Mouse (Mus musculus) midbrain, embryonic 11.5 days (tissue): Measurements from ENCODE around the gene Ear1. TPM values are rescaled to one million over a fixed set of nuclear protein-coding genes. Genes with fewer than 3 reads are reported as not detected.
"Not testable (repeated sequence)": the region's sequence is repeated elsewhere in the genome, so short reads cannot be mapped to it uniquely, and the experiment has no call there.

ENCODE experiments used
- ATAC-seq: fragments of 200-750 bp; cut with Nextera tagmentation; 2 replicates; pipeline ENCODE4 v1.8.0; 2017; ENCODE audit warnings: moderate TSS enrichment, moderate library complexity; ENCODE audit not compliant: low FRiP score
- DNase-seq: peaks from one replicate; pipeline ENCODE4 v3.0.0; 2015; ENCODE audit warnings: low spot score; ENCODE audit errors: missing footprints
- H3K27ac ChIP-seq: fragments of 300-500 bp; sonication (generic); 2 replicates; pipeline ENCODE4 v1.5.1; 2014; ENCODE audit warnings: low read depth, low read length
- H3K27me3 ChIP-seq: fragments of 300-500 bp; sonication (generic); 2 replicates; pipeline ENCODE4 v1.6.1; 2014; ENCODE audit warnings: mild to moderate bottlenecking, low read length, moderate library complexity, mixed read lengths; ENCODE audit not compliant: control insufficient read depth, insufficient read depth
- H3K36me3 ChIP-seq: fragments of 300-500 bp; sonication (generic); 2 replicates; pipeline ENCODE4 v1.6.1; 2014; ENCODE audit warnings: mild to moderate bottlenecking, low read length, moderate library complexity, mixed read lengths; ENCODE audit not compliant: control insufficient read depth, insufficient read depth
- H3K4me1 ChIP-seq: fragments of 300-500 bp; sonication (generic); 2 replicates; pipeline ENCODE4 v1.6.1; 2014; ENCODE audit warnings: low read length; ENCODE audit not compliant: control insufficient read depth, insufficient read depth
- H3K4me2 ChIP-seq: fragments of 300-500 bp; sonication (generic); 2 replicates; pipeline ENCODE4 v1.6.1; 2014; ENCODE audit warnings: mild to moderate bottlenecking, moderate library complexity
- H3K4me3 ChIP-seq: fragments of 300-500 bp; sonication (generic); 2 replicates; pipeline ENCODE4 v1.5.1; 2014; ENCODE audit warnings: low read depth, low read length
- H3K9ac ChIP-seq: fragments of 300-500 bp; sonication (generic); 2 replicates; pipeline ENCODE4 v1.6.1; 2014; ENCODE audit warnings: low read length
- H3K9me3 ChIP-seq: fragments of 300-500 bp; sonication (generic); 2 replicates; pipeline ENCODE4 v1.6.1; 2016; ENCODE audit warnings: low read length; ENCODE audit not compliant: control insufficient read depth
- WGBS: fragments of 180-500 bp; shearing (Covaris S2); extraction: QIAGEN DNeasy Blood & Tissue Kit; methylation state at CpG from one replicate; pipeline ENCODE4 v1.1.7; 2014; 5-methylcytosine and 5-hydroxymethylcytosine counted together
- polyA plus RNA-seq: library from polyadenylated mRNA; unstranded; fragments of >200 nt; fragmentation: Nextera tagmentation; extraction: Ambion mirVana; gene quantifications from 2 replicates; pipeline ENCODE4 v1.2.1, GENCODE M21; 2014

Gene Ear1
- polyA plus RNA-seq: not detected in 2 replicates

GRCm38 (mm10) chr14:43875417-43875816 is at the start of gene Ear1:
Ear1 (minus strand) TSS chr14:43875517.
- not testable (repeated sequence) for DNase-seq, ATAC-seq, H3K27ac ChIP-seq, H3K9ac ChIP-seq, H3K4me1 ChIP-seq, H3K4me2 ChIP-seq, H3K9me3 ChIP-seq, H3K36me3 ChIP-seq, H3K27me3 ChIP-seq, H3K4me3 ChIP-seq
- 84% methylated on average over 3 of the region's 3 CpGs for WGBS

- peak; percentile 99 for ATAC-seq
Measured at GRCm38 (mm10) chr14:43924688-43925403, 49.5 kb upstream of the Ear1 start, which contains the start of gene Gm8113. Gm8113 (plus strand) TSS chr14:43925390.

GRCm38 (mm10) chr14:43923459-43923858 is 48.1 kb upstream of the Ear1 start, which contains the start of gene Ear10:
Ear10 (minus strand) TSS chr14:43923559.
- H3K9ac ChIP-seq, H3K27me3 ChIP-seq, H3K4me3 ChIP-seq, H3K4me1 ChIP-seq, ATAC-seq, H3K9me3 ChIP-seq, H3K36me3 ChIP-seq, H3K4me2 ChIP-seq, H3K27ac ChIP-seq: not testable (repeated sequence)
- peak; percentile 17 for DNase-seq
- 88% methylated on average over 3 of the region's 3 CpGs for WGBS

More at GRCm38 (mm10) chr14:43924688-43925403, 49.5 kb upstream of the Ear1 start, which contains the start of gene Gm8113:
- H3K4me1 ChIP-seq, H3K36me3 ChIP-seq, H3K9me3 ChIP-seq, H3K27me3 ChIP-seq: not testable (repeated sequence)
- peak; percentile 99 for DNase-seq
- peak within 1 kb of the TSS; percentile 37 for H3K4me3 ChIP-seq
- H3K27ac ChIP-seq: peak within 1 kb of the TSS; percentile 82
- H3K9ac ChIP-seq: peak within 1 kb of the TSS; percentile 70
- peak within 1 kb of the TSS; percentile 46 for H3K4me2 ChIP-seq
- WGBS: 10% methylated on average over 10 of the region's 10 CpGs

- ATAC-seq, H3K4me3 ChIP-seq, H3K9ac ChIP-seq, H3K9me3 ChIP-seq, H3K4me1 ChIP-seq, H3K36me3 ChIP-seq, H3K27me3 ChIP-seq, H3K27ac ChIP-seq, H3K4me2 ChIP-seq: not testable (repeated sequence)
- DNase-seq: peak; percentile 17
Measured at GRCm38 (mm10) chr14:43918214-43918613, 42.9 kb upstream of the Ear1 start.

- not testable (repeated sequence) for DNase-seq, H3K27ac ChIP-seq, ATAC-seq, H3K4me3 ChIP-seq, H3K9ac ChIP-seq, H3K9me3 ChIP-seq, H3K4me2 ChIP-seq, H3K4me1 ChIP-seq, H3K36me3 ChIP-seq, H3K27me3 ChIP-seq
- WGBS: 94% methylated on average over 3 of the region's 3 CpGs
Measured at GRCm38 (mm10) chr14:43898577-43898976, 23.3 kb upstream of the Ear1 start.

- H3K9me3 ChIP-seq, DNase-seq, H3K4me3 ChIP-seq, ATAC-seq, H3K9ac ChIP-seq, H3K4me2 ChIP-seq, H3K27me3 ChIP-seq, H3K36me3 ChIP-seq, H3K4me1 ChIP-seq, H3K27ac ChIP-seq: not testable (repeated sequence)
- WGBS: 43% methylated on average over 1 of the region's 2 CpGs
Measured at GRCm38 (mm10) chr14:43895357-43895756, 20.0 kb upstream of the Ear1 start.

GRCm38 (mm10) chr14:43891288-43891687 is 16.0 kb upstream of the Ear1 start:
- H3K9ac ChIP-seq, ATAC-seq, H3K4me2 ChIP-seq, H3K4me1 ChIP-seq, H3K27me3 ChIP-seq, DNase-seq, H3K4me3 ChIP-seq, H3K27ac ChIP-seq, H3K9me3 ChIP-seq, H3K36me3 ChIP-seq: not testable (repeated sequence)
- WGBS: 83% methylated on average over 1 of the region's 1 CpGs

GRCm38 (mm10) chr14:43886235-43886634 is 10.9 kb upstream of the Ear1 start:
- DNase-seq, H3K4me2 ChIP-seq, ATAC-seq, H3K9ac ChIP-seq, H3K27ac ChIP-seq, H3K4me1 ChIP-seq, H3K4me3 ChIP-seq, H3K36me3 ChIP-seq, H3K9me3 ChIP-seq, H3K27me3 ChIP-seq: not testable (repeated sequence)
- WGBS: 67% methylated on average over 1 of the region's 1 CpGs

- 86% methylated on average over 5 of the region's 5 CpGs for WGBS
- not testable (repeated sequence) for H3K4me1 ChIP-seq, H3K4me3 ChIP-seq, H3K27ac ChIP-seq, H3K4me2 ChIP-seq, H3K9ac ChIP-seq, H3K36me3 ChIP-seq, ATAC-seq, DNase-seq, H3K27me3 ChIP-seq, H3K9me3 ChIP-seq
Measured at GRCm38 (mm10) chr14:43879966-43880545, 4.7 kb upstream of the Ear1 start.
